Mouse (Mus musculus) small intestine, adult 2 months (tissue): ENCODE measurements around the gene Shc3. TPM values are rescaled to one million over a fixed set of nuclear protein-coding genes. Genes with fewer than 3 reads are reported as not detected.

ENCODE experiments used
- H3K27ac ChIP-seq: fragments of 200-500 bp; 2 replicates; pipeline ENCODE4 v1.5.1; 2012; ENCODE audit warnings: low read depth, low read length, control low read depth, inconsistent platforms; ENCODE audit not compliant: insufficient read depth
- H3K27me3 ChIP-seq: fragments of 200-500 bp; 2 replicates; pipeline ENCODE4 v1.6.1; 2012; ENCODE audit warnings: mild to moderate bottlenecking, moderate library complexity, low read length, inconsistent platforms; ENCODE audit not compliant: control insufficient read depth, insufficient read depth
- H3K36me3 ChIP-seq: fragments of 200-500 bp; 2 replicates; pipeline ENCODE4 v1.6.1; 2012; ENCODE audit warnings: mild to moderate bottlenecking, low read length, control low read depth, inconsistent platforms; ENCODE audit not compliant: control insufficient read depth, insufficient read depth
- H3K4me1 ChIP-seq: fragments of 200-500 bp; 2 replicates; pipeline ENCODE4 v1.6.1; 2012; ENCODE audit warnings: low read length, inconsistent platforms, mixed read lengths; ENCODE audit not compliant: control insufficient read depth, insufficient read depth, insufficient read length
- H3K4me3 ChIP-seq: fragments of 200-500 bp; 2 replicates; pipeline ENCODE4 v1.5.1; 2012; ENCODE audit warnings: low read depth, mild to moderate bottlenecking, control low read depth, inconsistent platforms, low read length, moderate library complexity
- CTCF ChIP-seq: fragments of 200-500 bp; IDR thresholded peaks from 2 replicates; pipeline ENCODE4 v1.5.1; 2012; ENCODE audit warnings: low read depth, mild to moderate bottlenecking, control low read depth, inconsistent platforms, low read length, moderate library complexity, mixed read lengths; ENCODE audit not compliant: insufficient replicate concordance, insufficient read length; ENCODE audit errors: extremely low read depth
- POLR2A ChIP-seq: fragments of 200-500 bp; IDR thresholded peaks from 2 replicates; pipeline ENCODE4 v1.6.1; 2012; ENCODE audit warnings: low read depth, mild to moderate bottlenecking, control low read depth, inconsistent platforms, low read length, moderate library complexity
- WGBS: fragments of 180-500 bp; shearing (Covaris S2); methylation state at CpG from one replicate; pipeline ENCODE4 v1.1.7; 2018; 5-methylcytosine and 5-hydroxymethylcytosine counted together
- polyA plus RNA-seq: library from polyadenylated mRNA; depleted of rRNA; stranded (reverse); fragments of >200 nt; gene quantifications from 2 replicates; pipeline ENCODE4 v1.2.3, GENCODE M21; 2012

Shc3 gene
- polyA plus RNA-seq, 1 experiment: 0.08 TPM

- Histone ChIP-seq H3K4me1 (no peaks in the 10 kb centered on the region), H3K4me3 (0 out of 2 replicates have a peak overlapping the region, but pooled peaks have one; percentile 5), H3K27ac (0 out of 2 replicates have a peak overlapping the region, but pooled peaks have one; percentile 14), H3K27me3 (peaks cover 13% of the 10 kb centered on the region), H3K36me3 (no peaks in the 10 kb centered on the region)
- TF ChIP-seq POLR2A (no peak), CTCF (no peak)
- 56% methylated on average over 13 of the region's 13 CpGs for WGBS
These were observed 161.5 kb downstream of the Shc3 start for GRCm38 (mm10) chr13:51407541-51408217.

- H3K4me3 ChIP-seq: no peak overlapping the region
- TF ChIP-seq POLR2A: no peak
- no peak for TF ChIP-seq CTCF
- no peaks in the 10 kb centered on the region for H3K36me3 ChIP-seq
- 0 out of 2 replicates have a peak overlapping the region, but pooled peaks have one; percentile 6 for H3K27ac ChIP-seq
- no peaks in the 10 kb centered on the region for H3K4me1 ChIP-seq
- 78% methylated on average over 13 of the region's 13 CpGs for WGBS
- H3K27me3 ChIP-seq: peaks cover 13% of the 10 kb centered on the region
These were observed 163.4 kb downstream of the Shc3 start for GRCm38 (mm10) chr13:51405731-51406320.

DNA sequence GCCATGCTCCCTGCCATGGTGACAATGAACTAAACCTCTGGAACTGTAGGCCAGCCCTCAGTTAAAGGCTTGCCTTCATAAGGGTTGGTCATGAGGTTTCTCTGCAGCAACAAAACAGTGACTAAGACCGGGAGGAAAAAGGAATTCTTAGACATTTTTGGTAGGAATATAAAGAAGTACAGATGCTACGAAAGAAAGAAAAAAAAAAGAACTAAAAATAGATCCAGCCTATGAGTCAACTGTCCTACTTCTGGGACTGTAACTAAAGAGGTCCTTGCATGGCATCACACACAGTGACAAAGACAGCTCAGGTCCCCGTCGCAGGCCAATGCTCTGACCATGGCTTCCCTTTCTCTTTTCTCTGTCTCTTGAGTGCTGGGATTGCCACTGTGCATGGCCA is 164.7 kb downstream of the Shc3 start:
- Histone ChIP-seq H3K27ac (no peak overlapping the region), H3K36me3 (no peaks in the 10 kb centered on the region), H3K4me1 (no peaks in the 10 kb centered on the region), H3K27me3 (peaks cover 13% of the 10 kb centered on the region), H3K4me3 (no peak overlapping the region)
- TF ChIP-seq POLR2A (no peak), CTCF (no peak)
- WGBS: 80% methylated on average over 4 of the region's 4 CpGs

- Histone ChIP-seq H3K4me3 (peak overlapping the region; percentile 18; the same call in 1 of the 2 replicates), H3K4me1 (no peaks in the 10 kb centered on the region), H3K27ac (no peak overlapping the region)
These were observed 168.3 kb downstream of the Shc3 start for GRCm38 (mm10) chr13:51400736-51401501.

GRCm38 (mm10) chr13:51400186-51400719 is 169.0 kb downstream of the Shc3 start:
- TF ChIP-seq POLR2A (no peak), CTCF (no peak)
- no peaks in the 10 kb centered on the region for H3K36me3 ChIP-seq
- H3K4me3 ChIP-seq: peak overlapping the region; percentile 18; the same call in 1 of the 2 replicates
- H3K4me1 ChIP-seq: no peaks in the 10 kb centered on the region
- H3K27me3 ChIP-seq: no peaks in the 10 kb centered on the region
- 32% methylated on average over 14 of the region's 14 CpGs for WGBS
- H3K27ac ChIP-seq: no peak overlapping the region

More at GRCm38 (mm10) chr13:51400736-51401501, 168.3 kb downstream of the Shc3 start:
- H3K27me3 ChIP-seq: no peaks in the 10 kb centered on the region
- TF ChIP-seq POLR2A: no peak
- no peak for TF ChIP-seq CTCF
- H3K36me3 ChIP-seq: no peaks in the 10 kb centered on the region
- 13% methylated on average over 20 of the region's 20 CpGs for WGBS

- whole genome bisulfite sequencing: 88% methylated on average over 3 of the region's 3 CpGs
- TF ChIP-seq CTCF (no peak), POLR2A (no peak)
- H3K4me1 ChIP-seq: no peaks in the 10 kb centered on the region
- H3K36me3 ChIP-seq: no peaks in the 10 kb centered on the region
- H3K4me3 ChIP-seq: no peak overlapping the region
- no peak overlapping the region for H3K27ac ChIP-seq
- no peaks in the 10 kb centered on the region for H3K27me3 ChIP-seq
These were observed 169.7 kb downstream of the Shc3 start for GRCm38 (mm10) chr13:51399562-51399961.
